Mouse (Mus musculus) liver, postnatal 0 days (tissue): ENCODE measurements around the gene Mettl11b.

ENCODE experiments used
- CTCF ChIP-seq: sonication (generic); IDR thresholded peaks from 2 replicates; pipeline ENCODE4 v1.5.1; 2016; ENCODE audit warnings: antibody characterized with exemption, low read depth
- EP300 ChIP-seq: IDR thresholded peaks from 2 replicates; pipeline ENCODE4 v1.6.1; 2016; ENCODE audit warnings: antibody characterized with exemption, low read depth, mild to moderate bottlenecking

DNA sequence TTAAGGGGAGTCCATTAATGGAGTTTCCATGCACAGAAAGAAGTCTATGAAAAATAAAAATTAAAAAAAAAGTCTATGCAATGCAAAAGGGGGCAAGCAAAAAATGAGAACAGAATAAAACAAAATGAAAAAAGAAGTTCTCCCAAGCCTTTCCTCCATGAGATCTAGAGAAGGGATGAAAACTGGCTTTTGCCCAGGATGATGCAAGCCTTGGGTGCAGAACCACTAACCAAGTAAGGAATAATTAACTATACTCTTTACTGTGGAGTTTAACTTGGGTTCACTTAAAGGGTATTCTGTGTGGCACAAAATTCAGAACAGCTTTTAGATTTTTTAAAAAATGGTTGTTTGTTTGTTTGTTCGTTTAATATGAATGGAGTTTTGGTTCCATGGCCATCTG is 62.6 kb downstream of the Mettl11b start:
- TF ChIP-seq CTCF (no peak), EP300 (no peak)
